Mouse (Mus musculus) megakaryocyte-erythroid progenitor cell, adult 5 weeks (primary cell): ENCODE data around the gene Dnmt3c. TPM values are rescaled to one million over a fixed set of nuclear protein-coding genes. Genes with fewer than 3 reads are reported as not detected.

ENCODE experiments used
- polyA plus RNA-seq: library from polyadenylated mRNA; stranded (reverse); fragments of >175 nt; gene quantifications from 2 replicates; pipeline ENCODE4 v1.2.3, GENCODE M21; 2012

Gene Dnmt3c
- 0.19 and 0.23 TPM in 2 replicates for polyA plus RNA-seq

GRCm38 (mm10) chr2:153696352-153696751 lies at the start of gene Dnmt3c:
Dnmt3c (plus strand) TSS chr2:153696652.

DNA sequence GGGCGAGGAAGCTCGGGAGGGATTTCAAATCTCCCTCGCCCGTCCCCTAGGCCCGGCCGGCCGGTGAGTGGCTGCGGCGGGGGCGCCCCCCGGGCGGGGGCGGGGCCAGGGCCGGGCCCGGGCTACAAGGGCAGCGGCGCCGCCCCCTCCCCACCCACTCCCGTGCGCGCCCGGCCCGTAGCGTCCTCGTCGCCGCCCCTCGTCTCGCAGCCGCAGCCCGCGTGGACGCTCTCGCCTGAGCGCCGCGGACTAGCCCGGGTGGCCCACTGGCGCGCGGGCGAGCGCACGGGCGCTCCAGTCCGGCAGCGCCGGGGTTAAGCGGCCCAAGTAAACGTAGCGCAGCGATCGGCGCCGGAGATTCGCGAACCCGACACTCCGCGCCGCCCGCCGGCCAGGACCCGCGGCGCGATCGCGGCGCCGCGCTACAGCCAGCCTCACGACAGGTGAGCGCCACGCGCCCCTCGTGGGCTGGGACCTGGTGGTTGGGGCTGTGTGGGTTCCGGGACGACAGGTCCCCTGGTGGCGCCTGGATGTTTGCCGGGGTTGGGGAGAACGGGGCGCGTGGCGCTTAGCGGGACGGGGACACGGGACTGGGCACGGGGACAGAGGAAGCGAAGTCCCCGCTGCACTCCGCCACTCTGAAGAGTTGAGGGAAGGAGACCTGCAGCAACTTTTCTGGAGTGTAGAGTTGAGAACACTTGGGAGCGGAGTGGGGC lies 47.0 kb upstream of the Dnmt3c start, which contains the start of gene Dnmt3b:
Dnmt3b (plus strand) TSS at position 153 of the 716 bp plus-strand sequence.

DNA sequence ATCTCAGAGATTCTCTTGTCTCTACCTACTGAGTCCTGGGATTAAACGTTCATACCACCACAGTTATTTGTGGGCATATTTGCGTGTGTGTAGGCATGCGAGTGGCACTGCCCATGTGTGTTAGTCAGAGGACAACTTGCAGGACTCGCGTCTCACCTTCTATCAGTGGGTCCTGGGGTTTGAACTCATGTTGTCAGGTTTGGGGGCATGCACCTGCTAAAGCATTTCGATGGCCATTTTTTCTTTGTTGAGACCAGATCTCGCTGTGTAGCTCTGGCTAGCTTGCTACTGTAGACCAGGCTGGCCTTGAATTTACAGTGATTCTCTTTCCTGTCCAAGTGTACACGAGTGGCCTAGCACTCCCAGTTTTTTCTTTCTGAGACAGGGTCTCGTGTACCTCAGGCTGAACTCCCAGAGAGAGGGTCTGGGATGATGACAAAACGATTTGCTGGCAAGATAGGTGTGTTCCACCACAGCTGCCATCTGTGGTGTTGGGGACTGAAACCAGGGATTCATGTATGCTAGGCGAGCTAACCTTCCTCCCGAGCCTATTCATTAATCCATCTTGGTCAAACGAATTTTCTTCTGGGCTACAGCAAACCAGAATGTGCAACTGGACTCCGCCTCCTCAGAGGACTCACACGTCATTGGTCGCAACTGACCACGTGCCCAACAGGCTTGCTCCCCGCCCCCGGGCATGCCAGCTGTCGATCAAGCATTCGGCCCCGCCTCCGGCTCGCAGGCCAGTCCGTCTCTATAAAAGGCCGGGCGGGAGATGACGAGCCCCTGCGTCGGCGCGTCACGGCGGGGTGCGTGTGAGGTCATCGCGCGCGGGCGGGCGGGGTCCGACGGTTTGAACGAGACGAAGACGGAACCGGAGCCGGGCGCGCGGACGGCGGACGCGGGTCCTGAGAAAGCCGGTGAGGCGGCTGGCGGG lies 44.3 kb downstream of the Dnmt3c start, which contains the start of gene Mapre1:
Mapre1 (plus strand) TSS at position 775 of the 937 bp plus-strand sequence.

Other genes starting within 250 kb of the Dnmt3c start
- gene 4930404H24Rik, start 203.9 kb upstream of the Dnmt3c start, polyA plus RNA-seq, result not detected in 2 replicates
- 11.1 and 23.5 TPM in 2 replicates for gene Nol4l, start 166.7 kb upstream of the Dnmt3c start, polyA plus RNA-seq
- 31.7 and 34.1 TPM in 2 replicates for gene Commd7, start 63.9 kb upstream of the Dnmt3c start, polyA plus RNA-seq
- 20.3 and 30.6 TPM in 2 replicates for gene Dnmt3b, start 47.2 kb upstream of the Dnmt3c start, polyA plus RNA-seq
- gene Mapre1, start 44.6 kb downstream of the Dnmt3c start, polyA plus RNA-seq, result 4.9 and 6.3 TPM in 2 replicates
- 0.21 TPM in 1 of 2 replicates, not detected in the other for gene Efcab8, start 83.3 kb downstream of the Dnmt3c start, polyA plus RNA-seq
- gene Sun5, start 174.4 kb downstream of the Dnmt3c start, polyA plus RNA-seq, result not detected in 2 replicates
- 0.18 TPM in 1 of 2 replicates, not detected in the other for gene Bpifb2, start 178.4 kb downstream of the Dnmt3c start, polyA plus RNA-seq
- gene Bpifb6, start 203.7 kb downstream of the Dnmt3c start, polyA plus RNA-seq, result not detected in 2 replicates
- gene Bpifb3, start 221.6 kb downstream of the Dnmt3c start, polyA plus RNA-seq, result not detected in 2 replicates
- not detected in 2 replicates for gene Bpifb4, start 241.6 kb downstream of the Dnmt3c start, polyA plus RNA-seq